Comparison of ENCODE assay signal across 8 mouse cellular contexts in the genomic region with DNA sequence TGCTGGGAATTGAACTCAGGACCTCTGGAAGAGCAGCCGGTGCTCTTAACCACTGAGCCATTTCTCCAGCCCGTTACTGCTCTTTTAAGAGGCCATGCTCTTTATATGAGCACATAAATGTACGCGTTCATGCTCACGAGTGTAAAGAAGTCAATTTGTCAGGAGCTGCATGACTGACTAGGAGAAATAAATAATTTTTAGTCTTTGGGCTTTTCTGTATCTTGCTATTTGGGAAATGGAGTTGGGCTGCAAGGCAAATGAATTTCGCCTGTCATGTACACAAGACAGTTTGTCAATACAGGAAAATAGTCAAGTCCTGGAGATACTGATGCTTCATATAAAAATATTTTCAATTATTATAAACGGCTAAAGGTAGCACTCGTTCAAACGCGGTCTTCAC. TPM values are rescaled to one million over a fixed set of nuclear protein-coding genes. Genes with fewer than 3 reads are reported as not detected.
DNase-seq lines count a peak whose midpoint lies in the region; ATAC-seq and TF ChIP-seq lines count a peak whose summit lies in the region.

No protein-coding gene starts in this region.

- TF ChIP-seq CTCF in layer of hippocampus, adult 2 months (conservative IDR thresholded peaks at IDR 0.05), result no peak

- H3K36me3 ChIP-seq in embryonic facial prominence, embryonic 10.5 days (replicated peaks), result peaks cover 34% of the 10 kb centered on the region
- H3K36me3 ChIP-seq in hindbrain, embryonic 16.5 days (ENCODE audit: control insufficient read depth, insufficient read depth, low read length), result peaks cover 10% of the 10 kb centered on the region; the same call in 1 of the 2 replicates
- H3K36me3 ChIP-seq in midbrain, embryonic 16.5 days (ENCODE audit: control insufficient read depth, insufficient read depth, low read length), result peaks cover 5% of the 10 kb centered on the region; the same call in 1 of the 2 replicates

- no peak for DNase-seq in layer of hippocampus, adult 2 months (ENCODE audit: low spot score in 2 of 2)
- DNase-seq in layer of hippocampus, adult 9-10 months (ENCODE audit: low spot score), result no peak
- no peak for DNase-seq in embryonic facial prominence, embryonic 10.5 days (ENCODE audit: low spot score)
- no peak for DNase-seq in adrenal gland, adult 8-10 months
- no peak for DNase-seq in layer of hippocampus, adult 9-11 months
- DNase-seq in cerebellum, adult 8-10 months, result no peak

- H3K4me1 ChIP-seq in embryonic facial prominence, embryonic 10.5 days, result peaks cover 10% of the 10 kb centered on the region; the same call in 1 of the 2 replicates
- no peaks in the 10 kb centered on the region for H3K4me1 ChIP-seq in hindbrain, embryonic 16.5 days (ENCODE audit: control insufficient read depth, insufficient read depth, low read depth, low read length)
- peaks cover 9% of the 10 kb centered on the region for H3K4me1 ChIP-seq in midbrain, embryonic 16.5 days (ENCODE audit: control insufficient read depth, insufficient read depth, low read length)

- H3K9me3 ChIP-seq in embryonic facial prominence, embryonic 10.5 days, result no peaks in the 10 kb centered on the region
- no peaks in the 10 kb centered on the region for H3K9me3 ChIP-seq in hindbrain, embryonic 16.5 days (ENCODE audit: control insufficient read depth, low read length)
- no peaks in the 10 kb centered on the region for H3K9me3 ChIP-seq in midbrain, embryonic 16.5 days (replicated peaks; ENCODE audit: control insufficient read depth, low read length, poor library complexity, severe bottlenecking)

- H3K27me3 ChIP-seq in embryonic facial prominence, embryonic 10.5 days (replicated peaks; ENCODE audit: low read depth, poor library complexity, severe bottlenecking), result no peaks in the 10 kb centered on the region
- H3K27me3 ChIP-seq in hindbrain, embryonic 16.5 days (replicated peaks; ENCODE audit: control insufficient read depth, insufficient read depth, low read length), result no peaks in the 10 kb centered on the region
- H3K27me3 ChIP-seq in midbrain, embryonic 16.5 days (ENCODE audit: control insufficient read depth, insufficient read depth, low read depth, low read length), result no peaks in the 10 kb centered on the region

- peak overlapping the region; percentile 98 for H3K9ac ChIP-seq in hindbrain, embryonic 16.5 days (ENCODE audit: low read depth, low read length)
- H3K9ac ChIP-seq in midbrain, embryonic 16.5 days (ENCODE audit: low read depth, low read length), result peak overlapping the region; percentile 97

- peak overlapping the region; percentile 71 for H3K4me2 ChIP-seq in hindbrain, embryonic 16.5 days (ENCODE audit: low read length)
- H3K4me2 ChIP-seq in midbrain, embryonic 16.5 days (ENCODE audit: low read length), result peak overlapping the region; percentile 73

- ATAC-seq in hindbrain, embryonic 16.5 days, result no peak
- no peak for ATAC-seq in midbrain, embryonic 16.5 days

- peak overlapping the region; percentile 94 for H3K27ac ChIP-seq in layer of hippocampus, adult 2 months
- peak overlapping the region; percentile 93 for H3K27ac ChIP-seq in embryonic facial prominence, embryonic 10.5 days (replicated peaks)
- peak overlapping the region; percentile 93 for H3K27ac ChIP-seq in hindbrain, embryonic 16.5 days (ENCODE audit: low read depth, low read length)
- H3K27ac ChIP-seq in midbrain, embryonic 16.5 days (ENCODE audit: low read length), result peak overlapping the region; percentile 96

- H3K4me3 ChIP-seq in layer of hippocampus, adult 2 months, result peak overlapping the region; percentile 94
- peak overlapping the region; percentile 66 for H3K4me3 ChIP-seq in embryonic facial prominence, embryonic 10.5 days
- H3K4me3 ChIP-seq in hindbrain, embryonic 16.5 days (ENCODE audit: low read length), result peak overlapping the region; percentile 66
- peak overlapping the region; percentile 90 for H3K4me3 ChIP-seq in midbrain, embryonic 16.5 days (ENCODE audit: low read depth, low read length)

- 61% methylated on average over 10 of the region's 10 CpGs for WGBS in embryonic facial prominence, embryonic 10.5 days
- WGBS in hindbrain, embryonic 16.5 days, result 36% methylated on average over 10 of the region's 10 CpGs
- 36% methylated on average over 10 of the region's 10 CpGs for WGBS in midbrain, embryonic 16.5 days

RNA-seq across cellular contexts. Expression of gene Zfp74, which starts 0.8 kb away (rescaled TPM):
- 10 to 100 TPM; 17.0 to 17.5 TPM for total RNA-seq in layer of hippocampus, adult 2 months (2021)
- 13.9 and 14.7 TPM in 2 replicates for polyA plus RNA-seq in embryonic facial prominence, embryonic 10.5 days (2016; fragmentation: Nextera tagmentation; extraction: Ambion mirVana)
- 20.7 and 23.3 TPM in 2 replicates for polyA plus RNA-seq in hindbrain, embryonic 16.5 days (2015; fragmentation: Nextera tagmentation; extraction: Ambion mirVana)
- 24.4 and 26.7 TPM in 2 replicates for polyA plus RNA-seq in midbrain, embryonic 16.5 days (2015; fragmentation: Nextera tagmentation; extraction: Ambion mirVana)
- total RNA-seq in adrenal gland, adult 8-10 months (2022), result 10 to 100 TPM; 11.0 to 14.6 (median 12.1) TPM

RNA-seq across cellular contexts. Expression of gene Zfp568, which starts 30.7 kb away (rescaled TPM):
- 1 to 10 TPM; 3.1 to 3.6 TPM for total RNA-seq in layer of hippocampus, adult 2 months (2021)
- 30.4 and 34.3 TPM in 2 replicates for polyA plus RNA-seq in embryonic facial prominence, embryonic 10.5 days (2016; fragmentation: Nextera tagmentation; extraction: Ambion mirVana)
- polyA plus RNA-seq in hindbrain, embryonic 16.5 days (2015; fragmentation: Nextera tagmentation; extraction: Ambion mirVana), result 3.5 and 4.0 TPM in 2 replicates
- polyA plus RNA-seq in midbrain, embryonic 16.5 days (2015; fragmentation: Nextera tagmentation; extraction: Ambion mirVana), result 3.4 and 4.3 TPM in 2 replicates
- 10 to 100 TPM; 10.7 to 13.1 (median 11.9) TPM for total RNA-seq in adrenal gland, adult 8-10 months (2022)

RNA-seq across cellular contexts. Expression of gene Zfp383, which starts 45.1 kb away (rescaled TPM):
- 1 to 10 TPM; 8.4 to 9.1 TPM for total RNA-seq in layer of hippocampus, adult 2 months (2021)
- 4.6 and 6.3 TPM in 2 replicates for polyA plus RNA-seq in embryonic facial prominence, embryonic 10.5 days (2016; fragmentation: Nextera tagmentation; extraction: Ambion mirVana)
- polyA plus RNA-seq in hindbrain, embryonic 16.5 days (2015; fragmentation: Nextera tagmentation; extraction: Ambion mirVana), result 5.1 and 5.4 TPM in 2 replicates
- 7.4 and 7.7 TPM in 2 replicates for polyA plus RNA-seq in midbrain, embryonic 16.5 days (2015; fragmentation: Nextera tagmentation; extraction: Ambion mirVana)
- 10 to 100 TPM in 2 of 4 experiments, 1 to 10 TPM in 2; 6.6 to 11.0 (median 8.9) TPM for total RNA-seq in adrenal gland, adult 8-10 months (2022)

RNA-seq across cellular contexts. Expression of gene Zfp27, which starts 46.7 kb away (rescaled TPM):
- total RNA-seq in layer of hippocampus, adult 2 months (2021), result 10 to 100 TPM; 20.5 to 22.2 TPM
- polyA plus RNA-seq in embryonic facial prominence, embryonic 10.5 days (2016; fragmentation: Nextera tagmentation; extraction: Ambion mirVana), result 9.5 and 10.0 TPM in 2 replicates
- polyA plus RNA-seq in hindbrain, embryonic 16.5 days (2015; fragmentation: Nextera tagmentation; extraction: Ambion mirVana), result 12.9 and 14.2 TPM in 2 replicates
- 14.0 and 14.7 TPM in 2 replicates for polyA plus RNA-seq in midbrain, embryonic 16.5 days (2015; fragmentation: Nextera tagmentation; extraction: Ambion mirVana)
- total RNA-seq in adrenal gland, adult 8-10 months (2022), result 10 to 100 TPM; 10.4 to 16.1 (median 11.8) TPM
